Mouse (Mus musculus) T-helper 17 cell (primary cell): Measurements from ENCODE around the gene Zc3hav1.
"Not testable (repeated sequence)": the region's sequence is repeated elsewhere in the genome, so short reads cannot be mapped to it uniquely, and the experiment has no call there.

Experiments used
- in situ Hi-C, 2 experiments: fragments of 300-600 bp; cut with MboI, MseI; formaldehyde crosslinking; loops; 1 replicate in 1 of 2; 2 replicates in 1 of 2; pipeline ENCODE4 v1.15.1; 2025; ENCODE audit warnings: high pct_unique_total_duplicates in 2 of 2

Zc3hav1 gene

DNA sequence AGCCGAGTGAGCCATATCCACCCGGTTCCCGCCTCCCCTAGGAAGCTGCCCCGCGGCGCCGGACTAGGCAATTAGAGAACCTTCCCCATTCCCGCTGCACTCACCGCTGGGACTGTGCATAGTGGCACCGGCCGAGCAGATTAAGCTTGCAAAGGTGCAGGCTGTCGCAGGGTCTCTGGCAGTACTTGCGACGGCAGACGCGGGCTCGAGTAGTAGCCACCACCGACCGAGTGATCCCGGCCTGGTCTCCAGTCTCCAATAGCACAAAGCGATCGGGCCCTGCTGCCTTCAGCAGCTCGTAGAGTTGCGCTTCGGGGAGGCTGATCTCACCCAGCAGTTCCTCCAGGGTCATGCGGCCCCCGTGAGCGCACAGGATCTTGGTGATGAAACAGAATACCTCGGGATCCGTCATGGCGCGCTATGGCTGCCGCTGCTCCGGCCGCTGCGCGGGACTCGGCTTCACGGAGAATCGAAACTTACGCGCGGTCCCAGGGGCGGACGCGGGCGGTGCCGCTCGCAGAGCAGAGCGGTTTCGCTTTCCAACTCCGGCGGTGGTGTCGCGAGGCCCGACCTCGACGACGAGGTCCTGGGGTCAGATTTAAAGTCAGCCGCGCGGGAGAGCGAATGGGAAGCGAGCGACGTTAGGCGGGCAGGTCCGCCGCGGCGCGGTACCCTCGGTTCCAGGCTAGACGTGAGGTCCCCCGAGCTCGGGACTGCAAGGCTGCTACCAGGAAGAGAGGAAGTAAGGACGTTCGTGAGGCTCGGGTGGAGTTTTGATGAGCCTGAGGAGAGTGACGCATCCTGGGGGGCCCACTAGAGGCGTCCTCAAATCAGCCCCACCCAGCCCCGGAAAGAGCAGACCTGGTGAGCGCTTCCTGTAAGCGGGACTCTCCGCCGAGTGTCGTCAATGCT is at the start of gene Zc3hav1:
TSS of gene Zc3hav1 (minus strand) at position 793 of the 912 bp plus-strand sequence.
- in situ Hi-C loops: no loop called here

DNA sequence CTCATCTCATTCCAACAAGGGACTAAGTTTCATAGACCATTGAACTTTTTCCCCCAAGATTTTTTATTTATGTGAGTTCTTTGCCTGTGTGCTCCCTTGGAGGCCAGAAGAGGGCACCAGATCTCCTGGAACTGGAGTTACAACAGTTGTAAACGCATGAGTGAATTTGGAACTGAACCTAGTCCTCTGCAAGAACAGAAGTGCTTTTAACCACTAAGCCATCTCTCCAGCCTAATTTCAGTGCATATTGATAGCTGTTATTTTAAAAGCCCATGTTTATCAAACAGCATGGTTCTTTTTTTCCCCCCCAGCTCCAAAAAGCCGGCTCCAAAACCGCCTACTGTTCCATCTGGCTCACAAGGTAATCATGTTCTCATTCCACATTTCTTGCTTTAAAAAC is 35.3 kb upstream of the Zc3hav1 start:
- in situ Hi-C loops: loop anchor here in 1 of 2 experiments (5.0 kb wide), 2 partner anchors 43 to 88 kb away; partner anchors contain the start of gene Ubn2

DNA sequence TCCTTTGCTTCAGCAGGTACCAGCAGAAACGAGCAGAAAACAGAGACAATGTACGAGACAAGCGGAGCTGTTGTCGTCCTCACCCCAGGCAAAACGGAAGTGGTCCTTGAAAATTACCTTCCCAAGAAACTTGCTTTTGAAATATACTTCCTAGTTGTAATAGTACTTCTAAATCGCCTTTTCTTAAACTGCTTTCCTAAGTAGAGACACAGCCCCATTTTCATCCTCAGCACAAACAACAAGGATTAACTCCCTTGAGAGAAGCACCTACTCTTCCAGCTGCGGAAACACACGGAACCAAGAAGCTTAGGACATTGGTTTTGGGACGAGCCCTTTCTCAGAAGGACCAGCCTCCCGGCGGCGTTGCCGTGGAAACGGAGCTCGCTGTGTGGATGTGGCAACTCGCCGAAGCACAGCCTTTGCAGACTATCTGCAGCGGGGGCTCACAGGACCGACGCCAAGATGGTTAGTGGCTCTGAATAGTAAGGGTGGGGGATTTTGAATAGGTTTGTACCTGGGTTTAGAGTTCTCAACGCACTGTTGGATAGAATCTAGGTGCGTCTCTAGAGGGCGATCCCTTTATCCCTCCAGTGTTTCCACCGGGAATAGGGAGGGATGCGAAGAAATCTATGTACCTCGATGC is 26.8 kb upstream of the Zc3hav1 start, which contains the start of gene Ttc26:
TSS of gene Ttc26 (plus strand) at position 341 of the 643 bp plus-strand sequence.
- in situ Hi-C loops: loop anchor here in 1 of 2 experiments (5.0 kb wide), 1 partner anchor 151 kb away; the partner anchor contains the start of gene Fmc1

DNA sequence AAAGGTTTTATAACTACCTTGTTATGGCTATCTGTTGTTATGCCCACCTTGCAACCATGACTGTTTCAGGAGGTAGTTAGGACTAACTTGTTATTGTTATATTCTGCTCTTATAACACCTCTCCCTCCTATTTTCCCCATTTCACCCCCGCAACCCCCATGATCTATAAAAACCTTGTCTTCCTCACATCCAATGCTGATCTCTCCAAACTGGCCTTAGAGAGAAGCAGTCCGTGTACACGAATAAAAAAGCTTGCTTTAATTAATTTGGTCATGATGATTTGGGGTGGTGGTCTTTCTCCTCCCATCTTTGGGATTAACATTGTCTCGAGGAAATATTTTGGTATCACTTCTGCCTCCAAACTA is 26.3 kb upstream of the Zc3hav1 start:
- in situ Hi-C loops: loop anchor here in 1 of 2 experiments (5.0 kb wide), 1 partner anchor 152 kb away; the partner anchor contains the start of gene Fmc1

DNA sequence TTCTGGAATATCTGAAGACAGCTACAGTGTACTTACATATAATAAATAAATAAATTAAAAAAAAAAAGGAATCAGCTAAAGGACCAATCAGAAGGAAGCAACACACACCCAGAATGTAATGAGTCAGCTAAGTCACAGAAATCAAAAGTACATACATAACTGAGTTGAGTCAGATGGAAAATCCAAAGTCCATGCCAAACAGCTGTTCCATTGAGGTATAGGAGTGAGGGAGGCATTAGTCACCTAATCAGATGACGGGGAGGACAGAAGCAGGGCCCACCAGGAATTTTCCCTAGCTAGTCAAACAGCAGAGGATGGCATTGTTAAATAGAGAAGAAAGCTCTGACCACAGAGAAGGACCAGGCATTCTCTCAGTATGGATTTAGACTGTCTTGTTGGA is 19.9 kb upstream of the Zc3hav1 start:
- in situ Hi-C loops: loop anchor here in 1 of 2 experiments (5.0 kb wide), 1 partner anchor 67 kb away; no protein-coding TSS in a partner anchor

DNA sequence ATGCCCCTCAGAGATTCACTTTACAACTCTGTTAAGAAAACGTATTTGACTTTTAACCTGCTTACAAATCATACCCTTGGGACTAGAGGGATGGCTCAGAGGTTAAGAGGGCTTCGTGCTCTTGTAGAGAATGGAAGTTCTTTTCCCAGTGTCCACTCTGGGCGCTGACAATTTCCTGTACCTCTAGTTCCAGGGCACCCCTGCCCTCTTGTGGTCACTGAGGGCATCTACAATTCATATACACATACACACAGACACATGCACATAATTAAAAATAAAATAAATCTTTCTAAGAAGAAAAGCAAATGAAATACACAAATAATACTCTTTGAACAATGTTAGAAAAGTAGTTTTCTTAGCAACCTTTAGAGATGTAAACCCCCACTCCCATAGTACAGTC is 15.5 kb upstream of the Zc3hav1 start:
- in situ Hi-C loops: loop anchor here in 1 of 2 experiments (5.0 kb wide), 1 partner anchor 63 kb away; no protein-coding TSS in a partner anchor

DNA sequence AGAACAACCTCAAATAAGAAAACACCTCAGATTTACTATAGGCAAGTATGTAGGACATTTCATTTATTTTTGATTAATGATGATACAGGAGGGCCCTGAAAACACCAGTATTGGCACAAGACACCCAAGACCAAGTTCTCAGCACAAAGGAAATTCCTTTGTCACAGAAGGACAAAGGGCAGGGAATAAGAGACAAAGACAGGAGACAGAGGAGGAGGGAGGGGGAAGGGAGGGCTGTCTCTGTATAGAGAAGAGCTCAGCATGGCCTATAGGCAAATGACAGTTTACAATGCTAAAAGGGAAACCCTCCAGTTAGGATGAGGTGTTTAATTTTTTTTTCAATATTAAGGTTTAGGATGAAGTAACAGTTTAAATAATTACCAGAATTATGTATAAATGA is 9.7 kb upstream of the Zc3hav1 start:
- in situ Hi-C loops: no loop called here

DNA sequence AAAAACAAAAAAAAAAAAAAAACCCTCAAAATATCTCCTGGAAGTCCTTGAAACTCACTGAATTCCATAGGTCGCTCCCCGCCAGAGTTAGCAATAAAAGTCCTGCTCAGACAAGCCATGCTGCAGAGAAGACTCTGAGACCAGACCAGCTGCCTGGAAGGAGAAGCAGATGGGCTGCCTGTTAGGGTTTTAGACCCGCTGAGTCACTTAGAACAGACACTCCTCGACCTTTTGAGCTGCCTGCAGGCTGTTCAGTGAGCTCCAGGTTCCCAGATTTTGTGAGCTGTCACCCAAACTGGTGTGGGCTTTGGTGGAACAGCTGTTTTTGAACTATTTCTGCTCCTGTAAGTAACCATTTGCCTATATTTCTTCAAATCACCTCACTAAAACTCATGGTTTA is 9.0 kb upstream of the Zc3hav1 start:
- in situ Hi-C loops: no loop called here

DNA sequence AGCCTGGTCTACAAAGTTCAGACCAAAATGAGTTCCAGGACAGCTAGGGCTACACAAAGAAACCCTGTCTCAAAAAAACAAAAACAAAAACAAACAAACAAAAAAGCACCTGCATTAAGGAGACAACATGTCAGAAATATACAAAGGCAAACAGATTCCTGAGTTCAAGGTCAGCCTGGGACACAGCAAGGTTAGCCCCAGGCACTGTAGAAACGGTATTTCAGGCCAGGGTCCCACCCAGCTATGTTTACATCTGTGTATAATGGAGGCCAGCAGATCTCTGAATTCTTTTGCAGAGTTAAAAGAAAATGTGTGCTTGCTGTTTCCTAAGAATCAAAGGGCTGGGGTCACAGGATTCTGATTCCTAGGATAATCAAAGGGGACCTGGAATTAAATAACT is 7.5 kb upstream of the Zc3hav1 start:
- in situ Hi-C loops: no loop called here

DNA sequence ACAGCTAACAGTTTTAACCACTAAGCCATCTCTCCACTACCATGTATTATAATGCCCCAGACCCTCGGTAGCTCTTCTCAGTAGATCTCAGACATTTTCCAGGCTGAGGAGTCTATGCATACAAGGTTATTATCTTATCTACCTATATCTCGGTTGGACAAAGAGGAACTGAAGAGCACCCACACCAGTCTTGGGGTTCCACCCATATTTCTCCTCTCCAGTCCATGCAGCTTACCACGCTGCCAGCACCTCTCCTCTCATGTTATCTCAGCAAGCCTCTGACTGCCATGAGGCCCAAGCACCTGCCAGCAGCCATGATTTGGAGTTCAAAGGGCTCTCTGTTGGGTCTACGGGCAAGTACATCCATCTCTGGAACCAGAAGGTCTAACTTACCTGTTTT is 6.7 kb upstream of the Zc3hav1 start:
- in situ Hi-C loops: no loop called here

DNA sequence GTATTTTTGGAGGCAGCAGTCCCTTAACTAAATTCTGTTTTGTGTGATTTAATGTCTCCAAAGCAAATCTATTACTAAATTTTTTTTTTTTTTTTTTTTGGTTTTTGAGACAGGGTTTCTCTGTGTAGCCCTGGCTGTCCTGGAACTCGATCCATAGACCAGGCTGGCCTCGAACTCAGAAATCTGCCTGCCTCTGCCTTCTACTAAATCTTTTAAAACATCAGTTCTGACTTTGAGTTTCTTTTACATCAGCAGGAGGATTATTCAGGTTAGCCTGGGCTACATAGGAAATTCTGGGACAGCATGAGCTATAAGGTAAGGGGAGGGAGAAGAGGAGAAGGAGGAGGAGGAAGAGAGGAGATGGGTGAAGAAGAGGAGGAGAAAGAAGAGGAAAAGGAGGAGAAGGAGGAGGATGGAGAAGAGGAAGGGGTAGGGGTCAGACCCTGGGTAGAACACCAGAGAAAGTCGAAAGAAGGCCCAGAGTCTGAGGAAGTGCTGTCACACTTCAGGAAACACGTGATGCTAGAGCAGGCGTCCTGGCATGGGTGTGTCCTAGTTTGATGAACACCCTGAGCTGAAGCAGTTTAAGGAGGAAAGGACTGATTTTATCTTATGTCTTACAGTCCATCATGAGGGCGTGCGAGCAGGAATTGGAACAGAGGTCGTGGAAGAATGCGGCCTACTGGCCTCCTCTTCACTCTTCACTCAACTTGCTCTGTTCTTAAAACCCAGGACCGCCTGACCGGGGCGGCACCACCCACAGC is 5.5 kb upstream of the Zc3hav1 start:
- in situ Hi-C loops: no loop called here

DNA sequence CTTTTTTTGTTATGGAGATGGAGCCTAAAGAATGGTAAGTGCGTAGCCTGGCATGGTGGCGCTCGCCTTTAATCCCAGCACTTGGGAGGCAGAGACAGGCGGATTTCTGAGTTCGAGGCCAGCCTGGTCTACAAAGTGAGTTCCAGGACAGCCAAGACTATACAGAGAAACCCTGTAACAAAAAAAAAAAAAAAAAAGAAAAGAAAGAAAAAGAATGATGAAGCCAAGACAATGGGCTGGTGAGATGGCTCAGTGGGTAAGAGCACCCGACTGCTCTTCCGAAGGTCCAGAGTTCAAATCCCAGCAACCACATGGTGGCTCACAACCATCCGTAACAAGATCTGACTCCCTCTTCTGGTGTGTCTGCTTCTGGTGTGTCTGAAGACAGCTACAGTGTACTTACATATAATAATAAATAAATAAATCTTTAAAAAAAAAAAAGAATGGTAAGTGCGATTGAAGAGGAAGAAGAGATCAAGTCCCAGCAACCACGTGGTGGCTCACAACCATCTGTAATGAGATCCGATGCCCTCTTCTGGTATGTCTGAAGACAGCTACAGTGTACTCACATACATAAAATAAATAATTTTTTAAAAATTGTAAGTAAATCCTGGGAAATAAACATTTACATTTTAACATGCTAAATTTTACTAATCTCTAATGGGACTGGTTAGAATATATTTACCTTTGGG is 4.8 kb upstream of the Zc3hav1 start:
- in situ Hi-C loops: not testable (repeated sequence)

DNA sequence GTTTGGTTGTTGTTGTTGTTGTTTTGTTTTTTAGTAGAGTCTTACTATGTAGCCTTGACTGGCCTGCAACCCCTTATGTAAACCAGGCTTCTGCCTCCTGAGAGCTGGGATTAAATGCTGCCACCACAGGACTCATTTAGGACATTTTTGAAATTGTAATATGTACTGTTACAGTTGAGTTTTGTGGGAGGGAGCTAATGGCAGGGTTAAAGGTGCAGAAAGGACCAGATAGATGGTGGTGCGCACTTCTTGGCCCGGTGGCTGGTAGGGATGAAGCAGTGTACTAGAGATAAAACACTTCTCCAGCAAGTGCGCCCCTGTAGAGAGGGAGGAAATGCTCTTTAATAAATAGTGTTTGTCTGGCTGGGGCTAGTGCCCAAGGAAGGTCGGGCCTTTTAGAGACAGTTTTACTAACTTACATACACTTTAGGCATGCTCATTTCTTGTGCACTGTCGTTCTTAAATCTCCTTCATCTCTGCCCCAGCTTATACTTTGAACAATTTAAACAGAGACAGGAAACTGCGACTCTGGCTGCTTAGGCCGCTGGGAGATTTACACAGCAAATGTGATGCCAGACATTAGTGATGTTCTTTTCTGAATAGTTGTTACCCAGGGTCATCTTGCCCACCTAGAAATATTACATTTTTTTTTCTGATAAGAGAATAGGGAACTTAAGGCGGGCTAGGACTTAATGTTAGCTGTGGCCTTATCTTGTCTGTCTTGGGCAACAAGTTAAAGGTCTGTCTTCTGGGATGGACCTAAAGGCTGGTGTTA is 4.0 kb upstream of the Zc3hav1 start:
- in situ Hi-C loops: no loop called here

DNA sequence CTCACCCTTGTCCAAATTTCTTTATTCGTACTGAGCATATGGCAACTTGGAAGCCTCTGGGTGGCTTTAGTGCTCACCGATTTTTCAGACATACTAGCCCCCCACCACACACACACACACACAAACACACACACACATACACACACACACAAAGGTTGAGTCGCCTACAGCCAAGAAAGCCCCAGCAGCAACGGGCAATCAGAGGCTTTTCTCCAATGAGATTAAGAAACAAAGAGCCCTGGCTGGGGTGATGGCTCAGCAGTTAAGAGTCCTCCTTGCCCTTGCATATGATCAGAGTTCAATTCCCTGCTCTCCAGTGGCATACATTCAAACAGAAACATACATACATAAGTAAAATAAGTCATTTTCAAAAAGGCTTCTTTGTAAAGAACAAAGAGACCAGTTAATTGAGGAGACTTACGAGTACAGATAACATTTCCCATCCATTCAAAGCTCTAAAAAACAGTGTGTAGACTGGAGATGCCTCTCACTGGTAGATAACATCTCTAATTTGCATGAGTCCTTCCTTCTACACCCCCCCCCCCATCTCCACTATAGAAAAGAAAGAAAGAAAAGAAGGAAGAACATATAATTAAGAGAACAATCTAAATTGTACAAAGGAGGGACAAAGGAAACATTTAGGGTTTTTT is 3.3 kb upstream of the Zc3hav1 start:
- in situ Hi-C loops: no loop called here

DNA sequence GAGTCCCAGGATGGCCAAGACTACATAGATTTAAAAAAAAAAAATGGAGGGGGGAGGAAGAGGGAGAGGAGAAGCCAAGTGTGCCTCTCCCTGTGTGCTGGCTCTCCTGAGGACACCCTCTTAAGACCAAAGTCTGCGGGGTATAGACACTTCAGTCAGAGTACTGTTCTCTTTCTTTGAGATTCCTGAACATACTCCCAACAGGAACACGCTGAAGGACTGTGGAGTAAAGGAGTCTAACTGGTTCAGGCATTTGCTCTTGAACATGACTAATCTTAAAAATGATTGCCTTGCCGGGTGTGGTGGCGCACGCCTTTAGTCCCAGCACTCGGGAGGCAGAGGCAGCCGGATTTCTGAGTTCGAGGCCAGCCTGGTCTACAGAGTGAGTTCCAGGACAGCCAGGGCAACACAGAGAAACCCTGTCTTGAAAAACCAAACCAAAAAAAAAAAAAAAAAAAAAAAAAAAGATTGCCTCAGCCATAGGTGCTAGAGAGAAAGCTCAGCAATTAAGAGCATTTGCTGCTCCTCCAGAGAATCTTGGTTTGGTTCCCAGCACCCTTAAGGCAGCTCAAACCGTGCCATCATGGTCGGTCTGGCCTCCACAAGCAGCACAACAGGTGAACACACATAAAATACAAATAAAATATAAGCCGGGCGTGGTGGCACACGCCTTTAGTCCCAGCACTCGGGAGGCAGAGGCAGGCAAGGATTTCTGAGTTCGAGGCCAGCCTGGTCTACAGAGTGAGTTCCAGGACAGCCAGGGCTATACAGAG is 2.4 kb upstream of the Zc3hav1 start:
- in situ Hi-C loops: not testable (repeated sequence)

DNA sequence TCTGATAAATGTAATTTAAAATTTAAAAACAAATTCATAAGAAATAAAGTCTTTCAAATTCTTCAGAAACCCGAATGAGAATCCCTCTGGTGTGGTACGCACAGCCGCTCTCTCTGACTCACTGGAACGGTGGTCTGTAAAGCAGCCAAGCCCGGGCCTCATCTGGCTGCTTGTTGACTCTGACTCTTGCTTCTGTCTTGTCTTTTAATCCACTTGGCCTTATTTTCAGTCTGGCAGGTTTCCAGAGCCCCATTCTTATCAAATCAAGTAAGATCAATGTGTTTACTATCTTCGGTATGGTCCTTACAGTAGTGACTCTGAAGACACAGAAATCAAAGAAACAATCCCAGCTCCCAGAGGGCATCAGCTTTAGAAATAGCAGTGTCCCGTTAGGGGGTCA is 1.5 kb upstream of the Zc3hav1 start:
- in situ Hi-C loops: no loop called here

DNA sequence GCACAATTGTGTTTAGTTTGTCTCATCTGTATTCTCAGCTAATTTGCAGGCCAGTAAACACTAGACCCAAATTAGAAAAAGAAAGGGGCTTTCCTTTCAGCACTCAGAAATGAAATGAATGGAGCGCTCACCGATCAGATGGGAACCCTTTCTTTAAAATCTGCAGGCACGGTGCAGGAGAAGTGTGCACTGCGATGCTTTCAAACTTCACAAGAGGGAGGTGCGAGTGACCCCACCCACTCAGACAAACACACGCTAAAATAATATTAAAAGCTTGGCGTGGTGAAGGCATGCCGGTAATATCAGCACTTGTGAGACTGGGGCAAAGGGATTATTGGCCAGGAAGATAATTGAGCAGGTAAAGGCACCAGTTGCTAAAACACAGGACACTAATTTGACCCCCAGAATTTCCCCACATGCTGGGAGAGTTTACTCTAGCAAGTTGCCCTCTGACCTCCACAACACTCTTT is 986 bp upstream of the Zc3hav1 start:
- in situ Hi-C loops: no loop called here

DNA sequence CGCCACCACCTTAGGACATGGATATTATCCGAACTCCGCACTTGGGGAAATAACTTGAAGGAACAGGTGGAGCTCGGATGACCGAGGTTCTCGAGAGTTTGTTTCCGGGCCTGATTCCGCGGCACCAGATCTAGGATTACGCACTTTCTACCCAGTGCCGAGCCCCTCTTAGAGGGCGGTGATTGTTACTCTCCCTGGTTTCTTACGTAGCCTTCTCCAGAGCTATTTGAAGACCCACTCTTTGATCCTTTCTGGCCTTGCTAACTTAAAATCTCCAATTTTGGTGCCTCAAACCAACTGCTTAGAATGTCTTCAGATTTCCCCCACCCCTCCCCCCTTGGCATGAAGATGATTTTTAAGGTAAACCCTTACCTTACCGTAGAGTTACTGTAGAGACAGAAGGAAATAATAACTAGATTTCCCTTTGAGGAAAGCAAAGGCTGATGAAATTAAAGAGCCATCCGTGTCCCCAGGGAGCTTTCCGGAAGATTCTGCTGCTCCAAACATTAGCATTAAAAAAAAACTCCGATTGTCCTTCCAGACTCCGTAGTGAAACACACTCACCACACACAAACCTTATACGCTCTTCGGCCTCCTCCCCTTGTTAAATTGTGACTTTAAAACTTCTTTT is 435 bp upstream of the Zc3hav1 start:
- in situ Hi-C loops: no loop called here
